Comparison of ENCODE assay signal across 8 mouse cellular contexts in genomic region chr11:113971609-113972516, GRCm38 (mm10).
A peak's percentile ranks its signal among the peaks of the same experiment; 100 is the strongest.
DNase-seq lines count a peak whose midpoint lies in the region; ATAC-seq and TF ChIP-seq lines count a peak whose summit lies in the region.

No protein-coding gene starts in this region.

- H3K36me3 ChIP-seq in neural tube, embryonic 13.5 days = 0 out of 2 replicates have a peak, but pooled peaks cover 3% of the 10 kb centered on the region
- no peaks in the 10 kb centered on the region for H3K36me3 ChIP-seq in hindbrain, embryonic 15.5 days
- no peaks in the 10 kb centered on the region for H3K36me3 ChIP-seq in thymus, adult 2 months (ENCODE audit: control insufficient read depth, insufficient read depth, low read length)

- intact Hi-C loops in left cerebral cortex, postnatal 14 days (cut with DNase I) = no loop called here

- DNase-seq in neural tube, embryonic 10.5 days (ENCODE audit: extremely low spot score, low spot score) = no peak
- peak; percentile 74 to 78 for DNase-seq in left cerebral cortex, postnatal 14 days (ENCODE audit: low spot score in 2 of 2)
- peak; percentile 46 for DNase-seq in right cerebral cortex, postnatal 4 days
- DNase-seq in thymus, adult 2 months = no peak
- DNase-seq in kidney, adult 11 months = no peak
- DNase-seq in spleen, postnatal 4 days (ENCODE audit: low spot score in 2 of 2) = no peak

- WGBS in neural tube, embryonic 13.5 days = 59% methylated on average over 19 of the region's 19 CpGs
- 44% methylated on average over 19 of the region's 19 CpGs for WGBS in hindbrain, embryonic 15.5 days
- WGBS in thymus, adult 2 months = 93% methylated on average over 19 of the region's 19 CpGs

- no peaks in the 10 kb centered on the region for H3K27me3 ChIP-seq in neural tube, embryonic 13.5 days
- H3K27me3 ChIP-seq in hindbrain, embryonic 15.5 days = no peaks in the 10 kb centered on the region
- no peaks in the 10 kb centered on the region for H3K27me3 ChIP-seq in thymus, adult 2 months (ENCODE audit: control insufficient read depth, insufficient read depth, low read length)

- ATAC-seq in neural tube, embryonic 13.5 days (ENCODE audit: low read depth) = peak; percentile 81
- peak; percentile 89 for ATAC-seq in hindbrain, embryonic 15.5 days (ENCODE audit: low FRiP score, low read depth)

- no peak overlapping the region for H3K4me3 ChIP-seq in neural tube, embryonic 13.5 days
- H3K4me3 ChIP-seq in hindbrain, embryonic 15.5 days = no peak overlapping the region
- H3K4me3 ChIP-seq in thymus, adult 2 months (ENCODE audit: control insufficient read depth, insufficient read depth, low read length) = no peak overlapping the region

- peaks cover 25% of the 10 kb centered on the region for H3K9me3 ChIP-seq in neural tube, embryonic 13.5 days
- peaks cover 5% of the 10 kb centered on the region; the same call in 1 of the 2 replicates for H3K9me3 ChIP-seq in hindbrain, embryonic 15.5 days

- TF ChIP-seq POLR2A in thymus, adult 2 months (IDR thresholded peaks at IDR 0.05; ENCODE audit: control insufficient read depth, extremely low read depth, insufficient read depth, low read length, poor library complexity) = no peak

- no peak for TF ChIP-seq CTCF in thymus, adult 2 months (IDR thresholded peaks at IDR 0.05; ENCODE audit: borderline replicate concordance, control insufficient read depth, extremely low read depth, insufficient read depth, low read length, poor library complexity)

- H3K4me2 ChIP-seq in neural tube, embryonic 13.5 days = no peak overlapping the region
- no peak overlapping the region for H3K4me2 ChIP-seq in hindbrain, embryonic 15.5 days

- peak overlapping the region; percentile 68 for H3K27ac ChIP-seq in neural tube, embryonic 13.5 days (replicated peaks)
- peak overlapping the region; percentile 69 for H3K27ac ChIP-seq in hindbrain, embryonic 15.5 days (replicated peaks)
- H3K27ac ChIP-seq in thymus, adult 2 months (ENCODE audit: control insufficient read depth, insufficient read depth, low read length) = no peak overlapping the region

- peaks cover 57% of the 10 kb centered on the region for H3K4me1 ChIP-seq in neural tube, embryonic 13.5 days (replicated peaks)
- peaks cover 48% of the 10 kb centered on the region for H3K4me1 ChIP-seq in hindbrain, embryonic 15.5 days (replicated peaks)
- H3K4me1 ChIP-seq in thymus, adult 2 months (replicated peaks; ENCODE audit: control insufficient read depth, insufficient read depth, low read length) = no peaks in the 10 kb centered on the region

- H3K9ac ChIP-seq in neural tube, embryonic 13.5 days = no peak overlapping the region
- H3K9ac ChIP-seq in hindbrain, embryonic 15.5 days = no peak overlapping the region

Comparison
In these comparisons a context has a peak if more than half of its experiments do, and no peak if none do; other contexts are left out.
1. DNase-seq: peak in left cerebral cortex, postnatal 14 days (2 of 2) and right cerebral cortex, postnatal 4 days (single experiment); none in neural tube, embryonic 10.5 days (single experiment), thymus, adult 2 months (single experiment), kidney, adult 11 months (single experiment) and spleen, postnatal 4 days (0 of 2).